Mouse (Mus musculus): ENCODE data around the gene Tmem232.
A peak's percentile ranks its signal among the peaks of the same experiment; 100 is the strongest.

DNA sequence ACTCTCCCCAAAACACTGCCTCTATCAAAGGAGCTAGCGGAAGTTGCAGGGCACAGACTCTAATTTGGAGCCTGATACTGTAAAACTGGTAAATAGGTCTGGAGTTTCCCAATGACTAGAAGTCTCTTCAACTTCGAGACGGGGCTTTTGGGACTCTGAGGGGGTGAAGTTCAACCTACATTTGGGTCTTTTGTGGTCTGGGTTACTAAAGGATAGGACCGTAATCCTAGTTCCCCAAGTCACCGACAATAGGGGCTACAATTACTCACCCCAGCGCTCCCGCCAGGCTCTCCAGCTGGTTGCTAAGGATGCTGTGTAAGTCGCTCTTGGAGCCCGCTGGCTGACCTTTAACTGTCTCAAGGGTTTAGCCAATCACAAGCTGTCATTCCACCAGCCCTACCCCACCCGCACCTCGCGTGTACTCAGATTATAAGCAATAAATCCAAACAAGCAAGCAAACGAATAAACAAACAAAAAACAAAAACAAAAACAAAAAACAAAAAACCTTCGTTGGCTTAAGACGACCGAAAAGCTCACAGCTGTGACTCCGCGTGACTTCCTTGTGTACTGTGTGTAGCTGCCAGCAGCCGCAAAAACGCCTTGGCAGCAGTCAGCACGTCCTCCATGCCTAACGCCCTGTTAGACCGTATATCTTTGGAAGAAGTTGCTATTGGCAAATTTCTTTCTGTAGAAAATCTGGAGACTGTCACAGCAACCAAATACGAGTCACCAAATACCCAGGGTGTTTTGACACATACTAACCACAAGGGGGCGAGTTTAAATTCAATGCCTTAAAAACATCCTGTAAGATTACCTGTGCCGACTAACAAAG lies at the start of gene Tmem232:
- TF ChIP-seq POLR2A (IDR thresholded peaks at IDR 0.05; ENCODE audit: control insufficient read depth, low read depth, low read length), result peak; percentile 66
- TF ChIP-seq CTCF (IDR thresholded peaks at IDR 0.05; ENCODE audit: control insufficient read depth, insufficient read depth, insufficient replicate concordance, low read depth, low read length), result no peak; the same call in 1 of the 2 replicates

Data from testis, adult 2 months (tissue).